Comparison of ENCODE assay signal across 24 mouse cellular contexts in the genomic region with DNA sequence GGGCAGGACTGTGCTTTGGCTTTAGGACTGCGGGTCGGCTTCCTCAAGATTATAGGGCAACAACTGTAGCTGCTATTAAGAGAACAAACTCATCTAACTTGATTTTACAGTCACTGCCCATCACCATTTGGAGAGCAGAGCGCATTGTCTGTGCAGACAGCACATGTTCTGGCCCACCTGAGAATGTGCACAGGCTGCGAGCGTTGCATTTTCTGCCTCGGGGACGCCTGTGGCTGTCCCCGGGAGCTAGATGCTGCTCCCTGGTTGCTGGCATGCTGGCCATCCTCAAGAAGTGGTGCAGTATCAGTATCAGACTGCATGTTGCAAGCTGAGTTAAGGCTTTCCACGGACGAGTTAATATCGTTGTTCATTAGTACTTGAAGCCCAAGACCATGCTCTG.
DNase-seq lines count a peak whose midpoint lies in the region; ATAC-seq and TF ChIP-seq lines count a peak whose summit lies in the region.
"Had no signal": no experiment of that assay in that cellular context is flagged by ENCODE, and none has a peak within 500 bp of the region (broad histone marks: within the 10 kb centered on the region; RNA-seq: fewer than 3 reads in every experiment).

No protein-coding gene starts in this region.

- TF ChIP-seq CTCF in gastrocnemius, adult 2 months (IDR thresholded peaks at IDR 0.05) = no peak

- H3K27ac ChIP-seq in gastrocnemius, adult 2 months = peak overlapping the region; percentile 95
- peak overlapping the region; percentile 39; the same call in 1 of the 2 replicates for H3K27ac ChIP-seq in heart, embryonic 13.5 days (replicated peaks)
- H3K27ac ChIP-seq in heart, embryonic 11.5 days (ENCODE audit: low read depth, low read length) = no peak overlapping the region
- H3K27ac ChIP-seq in limb, embryonic 15.5 days = 0 out of 2 replicates have a peak overlapping the region, but pooled peaks have one; percentile 83
- no peak overlapping the region for H3K27ac ChIP-seq in limb, embryonic 10.5 days
- peak overlapping the region; percentile 57; the same call in 1 of the 2 replicates for H3K27ac ChIP-seq in embryonic facial prominence, embryonic 10.5 days (replicated peaks)
- H3K27ac ChIP-seq: forebrain, embryonic 13.5 days; hindbrain, embryonic 14.5 days; hindbrain, postnatal 0 days had no signal

- 0 out of 2 replicates have a peak, but pooled peaks cover 7% of the 10 kb centered on the region for H3K9me3 ChIP-seq in heart, embryonic 13.5 days
- no peaks in the 10 kb centered on the region for H3K9me3 ChIP-seq in heart, embryonic 11.5 days (replicated peaks; ENCODE audit: control insufficient read depth, low read length)
- H3K9me3 ChIP-seq in limb, embryonic 15.5 days = no peaks in the 10 kb centered on the region
- no peaks in the 10 kb centered on the region for H3K9me3 ChIP-seq in limb, embryonic 10.5 days (replicated peaks)
- H3K9me3 ChIP-seq in embryonic facial prominence, embryonic 10.5 days = no peaks in the 10 kb centered on the region

- H3K4me2 ChIP-seq in heart, embryonic 13.5 days = no peak overlapping the region
- H3K4me2 ChIP-seq in heart, embryonic 11.5 days = no peak overlapping the region
- no peak overlapping the region for H3K4me2 ChIP-seq in limb, embryonic 15.5 days
- H3K4me2 ChIP-seq: forebrain, embryonic 13.5 days; hindbrain, embryonic 14.5 days had no signal

- no peak overlapping the region for H3K4me3 ChIP-seq in gastrocnemius, adult 2 months
- H3K4me3 ChIP-seq in heart, embryonic 13.5 days = no peak overlapping the region
- H3K4me3 ChIP-seq in heart, embryonic 11.5 days (ENCODE audit: low read depth, low read length) = no peak overlapping the region
- H3K4me3 ChIP-seq in limb, embryonic 15.5 days = no peak overlapping the region
- no peak overlapping the region for H3K4me3 ChIP-seq in limb, embryonic 10.5 days
- H3K4me3 ChIP-seq in embryonic facial prominence, embryonic 10.5 days = no peak overlapping the region
- H3K4me3 ChIP-seq: forebrain, embryonic 10.5 days; forebrain, embryonic 13.5 days had no signal

- peak overlapping the region; percentile 14; the same call in 1 of the 2 replicates for H3K9ac ChIP-seq in heart, embryonic 13.5 days
- H3K9ac ChIP-seq in heart, embryonic 11.5 days (ENCODE audit: low read depth, low read length) = no peak overlapping the region
- H3K9ac ChIP-seq in limb, embryonic 15.5 days = no peak overlapping the region
- H3K9ac ChIP-seq: forebrain, embryonic 13.5 days; hindbrain, embryonic 14.5 days had no signal

- peaks cover 81% of the 10 kb centered on the region for H3K36me3 ChIP-seq in heart, embryonic 13.5 days
- peaks cover 17% of the 10 kb centered on the region for H3K36me3 ChIP-seq in heart, embryonic 11.5 days (ENCODE audit: control insufficient read depth, insufficient read depth, low read length)
- H3K36me3 ChIP-seq in limb, embryonic 15.5 days = peaks cover 39% of the 10 kb centered on the region
- peaks cover 91% of the 10 kb centered on the region for H3K36me3 ChIP-seq in limb, embryonic 10.5 days
- H3K36me3 ChIP-seq in embryonic facial prominence, embryonic 10.5 days (replicated peaks) = peaks cover 93% of the 10 kb centered on the region

- 88% methylated on average over 11 of the region's 11 CpGs for WGBS in heart, embryonic 13.5 days
- WGBS in heart, embryonic 11.5 days (ENCODE audit: insufficient replicate concordance) = 95% methylated on average over 11 of the region's 11 CpGs
- 89% methylated on average over 11 of the region's 11 CpGs for WGBS in limb, embryonic 15.5 days
- 96% methylated on average over 11 of the region's 11 CpGs for WGBS in limb, embryonic 10.5 days
- WGBS in embryonic facial prominence, embryonic 10.5 days = 93% methylated on average over 11 of the region's 11 CpGs

- DNase-seq in gastrocnemius, adult 2 months = no peak
- no peak for DNase-seq in gastrocnemius, adult 18-20 months (ENCODE audit: low spot score)
- DNase-seq in limb, embryonic 10.5 days (ENCODE audit: low spot score) = no peak
- no peak for DNase-seq in embryonic facial prominence, embryonic 10.5 days (ENCODE audit: low spot score)
- DNase-seq: adrenal gland, adult 8-10 months; adrenal gland, postnatal 25 days; cerebellum, adult 11-12 months; cerebellum, adult 8-10 months; cerebellum, postnatal 10 days; cerebellum, postnatal 36 days; embryo, embryonic 11 days; gastrocnemius, postnatal 25 days; heart, postnatal 4 days had no signal

- ATAC-seq in heart, embryonic 13.5 days (ENCODE audit: extremely low read depth, insufficient number of reproducible peaks, low FRiP score, low TSS enrichment) = no peak
- no peak for ATAC-seq in heart, embryonic 11.5 days (replicated peaks; ENCODE audit: insufficient number of reproducible peaks, low FRiP score, low TSS enrichment)
- ATAC-seq in limb, embryonic 15.5 days (ENCODE audit: insufficient number of reproducible peaks, low FRiP score, low TSS enrichment, low read depth) = no peak
- ATAC-seq: activated CD4-positive, CD25-positive, alpha-beta regulatory T cell, adult 4 months; forebrain, embryonic 13.5 days; forebrain, embryonic 16.5 days; hindbrain, postnatal 0 days; inflammation-experienced regulatory T-cells, adult 6 months; intestine, embryonic 16.5 days had no signal

- intact Hi-C loops in gastrocnemius, adult 2 months (cut with DNase I) = loop anchor here (2.0 kb wide), 1 partner anchor 77 kb away; no protein-coding TSS in a partner anchor

- H3K27me3 ChIP-seq in heart, embryonic 13.5 days (replicated peaks) = no peaks in the 10 kb centered on the region
- no peaks in the 10 kb centered on the region for H3K27me3 ChIP-seq in heart, embryonic 11.5 days (ENCODE audit: control insufficient read depth, insufficient read depth, low read length)
- H3K27me3 ChIP-seq in limb, embryonic 15.5 days = no peaks in the 10 kb centered on the region
- no peaks in the 10 kb centered on the region for H3K27me3 ChIP-seq in limb, embryonic 10.5 days (ENCODE audit: low read depth, poor library complexity, severe bottlenecking)
- no peaks in the 10 kb centered on the region for H3K27me3 ChIP-seq in embryonic facial prominence, embryonic 10.5 days (replicated peaks; ENCODE audit: low read depth, poor library complexity, severe bottlenecking)
- H3K27me3 ChIP-seq: forebrain, embryonic 13.5 days had no signal

- H3K4me1 ChIP-seq in heart, embryonic 13.5 days = peaks cover 72% of the 10 kb centered on the region
- peaks cover 39% of the 10 kb centered on the region for H3K4me1 ChIP-seq in heart, embryonic 11.5 days (ENCODE audit: control insufficient read depth, insufficient read depth, low read length)
- H3K4me1 ChIP-seq in limb, embryonic 15.5 days = peaks cover 28% of the 10 kb centered on the region
- peaks cover 9% of the 10 kb centered on the region for H3K4me1 ChIP-seq in limb, embryonic 10.5 days
- H3K4me1 ChIP-seq in embryonic facial prominence, embryonic 10.5 days = peaks cover 25% of the 10 kb centered on the region

Comparison
In these comparisons a context has a peak if more than half of its experiments do, and no peak if none do; other contexts are left out.
1. H3K27ac ChIP-seq: peak in gastrocnemius, adult 2 months (single experiment), heart, embryonic 13.5 days (single experiment), limb, embryonic 15.5 days (single experiment) and embryonic facial prominence, embryonic 10.5 days (single experiment); none in heart, embryonic 11.5 days (single experiment) and limb, embryonic 10.5 days (single experiment).